12 mouse cellular contexts compared by ENCODE assay signal in genomic region chr11:75270276-75270984, GRCm38 (mm10).
DNase-seq lines count a peak whose midpoint lies in the region; ATAC-seq and TF ChIP-seq lines count a peak whose summit lies in the region.
"Had no signal": no experiment of that assay in that cellular context is flagged by ENCODE, and none has a peak within 500 bp of the region (broad histone marks: within the 10 kb centered on the region; RNA-seq: fewer than 3 reads in every experiment).

No protein-coding gene starts in this region.

- ATAC-seq in hindbrain, embryonic 13.5 days (ENCODE audit: low FRiP score): no peak
- no peak for ATAC-seq in hindbrain, embryonic 14.5 days (ENCODE audit: low FRiP score)
- peak; percentile 72 for ATAC-seq in G1E (ENCODE audit: extremely low read depth, insufficient number of reproducible peaks, low FRiP score, poor library complexity, severe bottlenecking)
- peak; percentile 98 for ATAC-seq in liver, embryonic 12.5 days

- H3K27ac ChIP-seq in hindbrain, embryonic 13.5 days: peak overlapping the region; percentile 18; the same call in 1 of the 2 replicates
- H3K27ac ChIP-seq in hindbrain, embryonic 14.5 days: no peak overlapping the region
- H3K27ac ChIP-seq in liver, embryonic 12.5 days: peak overlapping the region; percentile 86
- H3K27ac ChIP-seq: forebrain, embryonic 15.5 days; left cerebral cortex, adult 2 months; neural tube, embryonic 13.5 days had no signal

- TF ChIP-seq POLR2A in brain, embryonic 14.5 days (IDR thresholded peaks at IDR 0.05; ENCODE audit: borderline replicate concordance, extremely low read depth, insufficient read depth, insufficient read length, poor library complexity, severe bottlenecking): no peak

- peaks cover 50% of the 10 kb centered on the region for H3K4me1 ChIP-seq in hindbrain, embryonic 13.5 days (replicated peaks)
- H3K4me1 ChIP-seq in hindbrain, embryonic 14.5 days (replicated peaks; ENCODE audit: control insufficient read depth, insufficient read depth, low read length): peaks cover 24% of the 10 kb centered on the region
- H3K4me1 ChIP-seq in G1E (ENCODE audit: insufficient read depth, low read depth, low read length): peaks cover 55% of the 10 kb centered on the region
- peaks cover 57% of the 10 kb centered on the region for H3K4me1 ChIP-seq in liver, embryonic 12.5 days

- H3K4me3 ChIP-seq in hindbrain, embryonic 13.5 days: no peak overlapping the region
- H3K4me3 ChIP-seq in hindbrain, embryonic 14.5 days (replicated peaks; ENCODE audit: low read length): no peak overlapping the region
- H3K4me3 ChIP-seq in G1E (ENCODE audit: low read depth, low read length): peak overlapping the region; percentile 49; the same call in 1 of the 2 replicates
- 0 out of 2 replicates have a peak overlapping the region, but pooled peaks have one; percentile 13 for H3K4me3 ChIP-seq in liver, embryonic 12.5 days
- H3K4me3 ChIP-seq: forebrain, embryonic 15.5 days; left cerebral cortex, adult 2 months; neural tube, embryonic 13.5 days had no signal

- no peak for TF ChIP-seq CTCF in G1E (IDR thresholded peaks at IDR 0.05; ENCODE audit: low read depth, low read length)
- no peak for TF ChIP-seq CTCF in brain, embryonic 14.5 days (IDR thresholded peaks at IDR 0.05; ENCODE audit: borderline replicate concordance, extremely low read depth, insufficient read depth, insufficient read length)

- no peak for DNase-seq in hindbrain, embryonic 14.5 days (ENCODE audit: low spot score)
- peak; percentile 80 for DNase-seq in G1E (ENCODE audit: low spot score)
- peak; percentile 9 for DNase-seq in brain, embryonic 14.5 days (ENCODE audit: low read depth)
- no peak for DNase-seq in retina, embryonic 14.5 days (ENCODE audit: low spot score)
- DNase-seq in left cerebral cortex, adult 9 months (ENCODE audit: low spot score in 2 of 2): no peak
- DNase-seq: kidney, postnatal 10 days; right cerebral cortex, adult 18-20 months had no signal

- no peaks in the 10 kb centered on the region for H3K9me3 ChIP-seq in hindbrain, embryonic 13.5 days
- no peaks in the 10 kb centered on the region for H3K9me3 ChIP-seq in hindbrain, embryonic 14.5 days (ENCODE audit: control insufficient read depth, low read length)
- H3K9me3 ChIP-seq in G1E (replicated peaks): no peaks in the 10 kb centered on the region
- no peaks in the 10 kb centered on the region for H3K9me3 ChIP-seq in liver, embryonic 12.5 days (replicated peaks)
- H3K9me3 ChIP-seq: forebrain, embryonic 15.5 days; neural tube, embryonic 13.5 days had no signal

- 0 out of 2 replicates have a peak, but pooled peaks cover 5% of the 10 kb centered on the region for H3K27me3 ChIP-seq in hindbrain, embryonic 13.5 days
- H3K27me3 ChIP-seq in hindbrain, embryonic 14.5 days (ENCODE audit: control insufficient read depth, insufficient read depth, low read length): no peaks in the 10 kb centered on the region
- peaks cover 40% of the 10 kb centered on the region for H3K27me3 ChIP-seq in G1E (ENCODE audit: insufficient read depth, low read length)
- H3K27me3 ChIP-seq in liver, embryonic 12.5 days (replicated peaks): peaks cover 20% of the 10 kb centered on the region
- H3K27me3 ChIP-seq: forebrain, embryonic 15.5 days; neural tube, embryonic 13.5 days had no signal

- no peak overlapping the region for H3K4me2 ChIP-seq in hindbrain, embryonic 13.5 days
- H3K4me2 ChIP-seq in hindbrain, embryonic 14.5 days (replicated peaks): no peak overlapping the region
- H3K4me2 ChIP-seq in liver, embryonic 12.5 days: peak overlapping the region; percentile 65
- H3K4me2 ChIP-seq: forebrain, embryonic 15.5 days; neural tube, embryonic 13.5 days had no signal

- 67% methylated on average over 8 of the region's 8 CpGs for WGBS in hindbrain, embryonic 13.5 days
- 55% methylated on average over 8 of the region's 8 CpGs for WGBS in hindbrain, embryonic 14.5 days
- 33% methylated on average over 8 of the region's 8 CpGs for WGBS in liver, embryonic 12.5 days (ENCODE audit: insufficient replicate concordance)

- H3K36me3 ChIP-seq in hindbrain, embryonic 13.5 days: no peaks in the 10 kb centered on the region
- no peaks in the 10 kb centered on the region; the same call in 1 of the 2 replicates for H3K36me3 ChIP-seq in hindbrain, embryonic 14.5 days (replicated peaks; ENCODE audit: control insufficient read depth, insufficient read depth)
- no peaks in the 10 kb centered on the region for H3K36me3 ChIP-seq in G1E (replicated peaks)
- H3K36me3 ChIP-seq in liver, embryonic 12.5 days: no peaks in the 10 kb centered on the region
- H3K36me3 ChIP-seq: forebrain, embryonic 15.5 days; neural tube, embryonic 13.5 days had no signal

- no peak overlapping the region for H3K9ac ChIP-seq in hindbrain, embryonic 13.5 days
- H3K9ac ChIP-seq in hindbrain, embryonic 14.5 days: no peak overlapping the region
- peak overlapping the region; percentile 49 for H3K9ac ChIP-seq in liver, embryonic 12.5 days
- H3K9ac ChIP-seq: forebrain, embryonic 15.5 days; neural tube, embryonic 13.5 days had no signal

Comparison
In these comparisons a context has a peak if more than half of its experiments do, and no peak if none do; other contexts are left out.
1. ATAC-seq: peak in G1E (single experiment) and liver, embryonic 12.5 days (single experiment); none in hindbrain, embryonic 13.5 days (single experiment) and hindbrain, embryonic 14.5 days (single experiment).
2. H3K4me3 ChIP-seq: peak in G1E (single experiment) and liver, embryonic 12.5 days (single experiment); none in hindbrain, embryonic 13.5 days (single experiment) and hindbrain, embryonic 14.5 days (single experiment).
3. DNase-seq: peak in G1E (single experiment) and brain, embryonic 14.5 days (single experiment); none in hindbrain, embryonic 14.5 days (single experiment), retina, embryonic 14.5 days (single experiment) and left cerebral cortex, adult 9 months (0 of 2).